Mouse (Mus musculus) erythroblast, embryonic 14.5 days (primary cell): ENCODE data around the gene Hydin.

Source experiments
- GATA1 ChIP-seq: IDR thresholded peaks from 2 replicates; pipeline ENCODE4 v1.6.1; 2012; ENCODE audit warnings: low read length, inconsistent platforms, mixed read lengths
- TAL1 ChIP-seq: IDR thresholded peaks from 3 replicates; pipeline ENCODE4 v1.6.1; 2012; ENCODE audit warnings: low read length, inconsistent platforms, mixed read lengths

DNA sequence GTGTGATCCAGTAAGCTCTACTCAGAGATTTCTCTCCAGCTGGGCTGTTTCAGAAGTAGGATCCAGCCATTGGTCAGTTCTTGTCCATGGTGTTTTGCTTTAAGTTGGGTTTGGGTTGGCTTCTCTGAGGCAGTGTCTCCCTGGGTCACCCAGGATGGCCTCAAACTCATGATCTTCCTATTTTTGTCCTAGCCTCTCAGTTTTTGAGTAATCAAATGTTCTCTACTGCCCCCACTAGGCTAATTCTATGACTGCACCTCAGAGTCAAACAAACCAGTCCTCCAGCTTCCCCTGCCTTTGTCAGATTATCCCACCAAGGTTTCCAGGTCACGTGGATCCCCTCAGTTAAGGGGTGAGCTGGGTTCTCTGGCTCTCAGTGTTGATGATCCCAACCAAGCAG lies 337.8 kb downstream of the Hydin start:
- no peak for TF ChIP-seq GATA1
- no peak for TF ChIP-seq TAL1
